Mouse (Mus musculus): ENCODE data around the gene 9930111J21Rik1.
"Not testable (repeated sequence)": the region's sequence is repeated elsewhere in the genome, so short reads cannot be mapped to it uniquely, and the experiment has no call there.

Gene 9930111J21Rik1

DNA sequence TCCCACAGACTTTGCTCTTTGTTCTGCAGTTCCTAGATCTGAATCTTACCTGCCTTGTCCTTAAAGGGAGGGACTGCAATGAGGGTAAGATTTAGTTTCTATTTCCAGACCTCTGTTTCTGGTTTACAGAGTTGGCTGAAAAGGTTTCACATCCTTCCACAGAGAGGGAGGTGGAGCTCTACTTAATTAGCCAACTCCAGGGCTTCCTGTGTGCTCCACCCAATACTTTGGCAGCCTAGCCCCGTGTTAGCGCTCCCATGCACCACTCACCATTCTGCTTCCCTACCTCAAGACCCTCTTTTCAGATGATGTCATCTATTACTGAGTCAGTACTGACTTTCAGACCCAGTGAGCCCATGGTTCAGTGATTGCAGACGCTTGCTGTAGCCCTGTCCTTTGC lies at the start of gene 9930111J21Rik1:
Gene 9930111J21Rik1 (minus strand): TSS at position 148 of the 400 bp plus-strand sequence.
- DNase-seq = not testable (repeated sequence)

DNA sequence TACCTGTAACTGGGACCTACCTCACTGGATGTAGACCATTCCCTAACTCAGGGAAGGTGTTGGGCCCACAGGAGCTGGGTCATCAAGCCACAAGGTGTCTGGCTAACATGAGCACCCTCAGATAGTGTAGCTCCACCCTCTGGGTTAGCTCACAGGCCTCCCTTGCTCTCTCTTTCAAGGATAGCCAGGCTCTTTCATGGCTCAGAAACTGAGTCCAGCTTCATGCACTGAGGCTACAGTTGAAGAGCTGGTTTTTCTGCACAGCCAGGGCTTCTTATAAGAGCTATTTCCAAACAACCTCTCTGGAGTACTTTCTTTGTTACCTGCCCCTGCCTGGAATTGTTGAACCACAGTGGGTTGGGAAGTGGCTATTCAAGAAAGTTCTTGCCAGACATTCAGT lies 32.9 kb upstream of the 9930111J21Rik1 start:
- not testable (repeated sequence) for DNase-seq

DNA sequence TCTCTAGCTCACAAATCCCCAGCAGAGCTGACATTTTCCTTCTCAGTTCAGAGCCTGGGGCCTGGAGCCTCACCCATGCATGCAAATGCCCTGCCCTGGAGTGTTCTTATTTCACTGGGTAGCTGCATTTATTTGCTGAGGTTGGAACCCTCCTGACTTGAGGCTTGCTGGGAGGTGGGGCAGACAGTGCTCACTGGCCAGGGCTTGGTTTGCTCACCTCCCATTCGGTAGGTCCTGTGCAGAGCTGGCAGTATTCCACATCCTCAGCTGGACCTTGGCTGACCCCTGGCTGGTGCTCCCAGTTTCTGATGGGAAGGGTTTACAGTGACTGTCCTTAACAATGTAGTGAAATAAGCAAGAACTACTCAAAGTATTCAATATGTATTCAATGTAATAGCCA lies 27.6 kb upstream of the 9930111J21Rik1 start:
- DNase-seq = not testable (repeated sequence)

DNA sequence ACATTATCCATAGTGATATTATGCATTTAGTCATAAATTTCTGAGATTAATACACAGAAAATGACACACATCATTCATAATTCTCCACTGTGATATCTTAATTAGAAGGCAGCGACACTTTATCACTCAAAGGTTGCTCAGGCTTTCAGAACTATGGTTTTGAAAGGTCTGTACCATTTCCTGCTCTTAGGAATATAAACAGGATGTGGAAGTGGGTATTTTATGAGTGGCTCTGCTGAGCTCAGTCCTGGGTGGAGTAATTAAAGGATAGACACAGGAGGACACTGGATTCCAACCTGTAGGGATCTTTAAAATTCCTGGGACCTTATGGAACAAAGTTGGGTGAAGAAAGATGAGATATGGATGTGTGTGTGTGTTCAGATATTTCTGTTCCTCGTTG lies 27.1 kb upstream of the 9930111J21Rik1 start:
- DNase-seq = not testable (repeated sequence)

DNA sequence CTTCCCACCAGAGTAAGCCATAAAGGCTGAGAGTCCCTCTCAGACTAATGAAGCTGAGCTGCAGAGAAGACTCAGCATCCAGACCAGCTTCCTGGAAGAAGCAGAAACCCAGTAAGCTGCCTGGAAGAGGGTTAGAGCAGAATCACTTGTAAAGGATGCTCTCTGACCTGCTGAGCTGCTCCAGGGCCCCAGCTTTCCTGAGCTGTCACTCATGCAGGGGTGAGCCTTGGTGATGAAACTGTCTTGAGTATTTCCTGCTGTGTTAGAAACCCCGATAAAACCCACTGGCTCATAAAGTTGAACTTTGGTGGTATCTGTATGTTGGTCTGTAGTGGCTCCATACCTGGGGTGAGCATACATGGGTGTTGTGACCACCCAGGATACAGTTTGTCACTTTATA lies 21.2 kb upstream of the 9930111J21Rik1 start:
- not testable (repeated sequence) for DNase-seq

DNA sequence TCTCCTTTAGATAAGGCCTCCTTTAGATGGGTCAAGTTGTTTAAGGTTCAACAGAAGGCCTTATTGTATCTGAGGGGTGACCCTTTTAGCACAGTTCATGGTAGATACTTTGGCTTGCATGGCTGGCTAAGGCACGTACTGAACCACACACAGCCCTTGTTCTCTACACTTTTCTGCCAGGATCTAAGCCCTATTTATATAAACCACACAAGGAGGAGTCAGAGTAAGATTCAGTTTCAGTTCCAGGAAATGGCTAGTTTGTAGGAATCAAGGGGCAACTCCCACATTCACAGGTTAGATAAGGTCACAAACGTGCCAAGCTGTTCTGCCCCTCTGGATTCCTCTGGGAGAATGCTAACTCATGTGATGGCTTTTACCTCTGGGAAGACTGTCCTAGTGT lies 14.8 kb upstream of the 9930111J21Rik1 start, which contains the start of gene Tgtp1:
Gene Tgtp1 (minus strand): TSS at position 155 of the 400 bp plus-strand sequence.
- DNase-seq = not testable (repeated sequence)

DNA sequence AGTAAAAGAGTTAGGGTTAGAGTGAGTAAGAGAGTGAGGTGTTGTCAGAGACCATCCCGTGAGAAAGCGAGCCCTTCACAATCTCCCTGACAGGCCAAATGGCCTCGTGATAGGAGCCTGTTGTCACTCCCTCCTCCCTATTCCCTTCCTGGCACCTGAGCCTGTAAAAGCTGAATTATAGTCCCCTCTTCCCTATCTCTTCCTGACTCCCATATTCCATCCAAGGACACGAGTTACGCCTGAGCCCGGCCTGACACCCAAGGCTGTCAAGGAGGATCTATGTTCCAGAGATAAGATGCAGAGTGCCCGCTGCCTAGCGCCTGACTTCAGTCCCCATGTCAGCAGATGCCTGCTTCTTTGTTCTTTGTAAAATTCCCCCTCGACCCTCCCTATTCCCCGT lies 14.1 kb upstream of the 9930111J21Rik1 start:
- not testable (repeated sequence) for DNase-seq

DNA sequence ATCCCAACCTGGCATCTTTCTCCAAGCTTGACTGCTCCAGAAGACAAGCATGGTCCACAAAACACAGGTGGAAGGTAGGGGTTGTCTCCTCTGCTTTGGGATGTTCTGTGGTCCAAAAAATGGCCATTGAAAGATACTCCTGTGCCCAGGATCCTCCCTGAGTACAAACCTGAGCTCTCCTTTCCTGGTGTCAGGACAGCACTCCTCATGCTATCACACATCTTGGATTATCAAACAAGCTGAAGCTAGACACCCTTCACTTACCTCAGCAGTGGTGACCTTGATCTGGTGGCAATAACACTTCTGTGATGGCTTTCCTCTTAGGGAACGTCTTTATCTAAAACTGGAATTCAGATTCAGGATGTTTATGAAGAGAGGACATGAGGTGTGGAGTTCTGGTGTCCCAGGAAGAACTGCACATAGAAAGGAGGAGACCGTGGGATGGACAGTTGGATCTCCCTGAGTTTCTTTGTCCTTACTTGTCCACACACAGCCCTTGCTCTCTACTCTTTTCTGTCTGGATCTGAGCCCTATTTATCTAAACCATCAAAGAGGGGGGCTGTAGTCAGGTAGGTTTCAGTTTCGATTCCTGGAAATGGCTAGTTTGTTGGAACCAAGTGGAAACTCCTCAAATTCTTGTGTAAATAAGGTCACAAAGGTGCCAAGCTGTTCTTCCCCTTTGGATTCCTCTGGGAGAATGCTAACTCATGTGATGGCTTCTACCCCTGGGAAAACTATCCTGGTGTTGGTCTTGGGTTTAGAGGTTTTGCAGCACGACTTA lies 12.7 kb upstream of the 9930111J21Rik1 start, which contains the start of gene Gm12185:
Gene Gm12185 (minus strand): TSS at position 487 of the 781 bp plus-strand sequence.
- DNase-seq = not testable (repeated sequence)

DNA sequence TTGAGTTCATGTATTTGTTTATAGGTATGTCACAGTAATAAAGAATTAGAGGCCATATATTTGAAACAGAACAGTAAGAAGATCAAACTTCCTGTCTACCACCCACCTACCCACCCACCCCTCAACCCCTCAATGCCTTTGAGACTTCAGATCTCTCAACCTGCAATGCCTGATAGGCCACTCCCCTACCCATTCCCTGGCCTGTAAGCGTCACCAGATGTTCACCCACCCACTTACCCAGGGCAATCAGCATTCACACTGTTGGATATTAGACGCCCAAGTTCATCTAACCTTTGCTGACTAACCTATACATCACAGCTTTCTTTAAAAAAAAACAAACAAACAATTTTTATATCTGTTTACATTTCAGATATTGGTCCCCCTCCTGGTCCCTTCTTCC lies 10.8 kb upstream of the 9930111J21Rik1 start:
- not testable (repeated sequence) for DNase-seq

DNA sequence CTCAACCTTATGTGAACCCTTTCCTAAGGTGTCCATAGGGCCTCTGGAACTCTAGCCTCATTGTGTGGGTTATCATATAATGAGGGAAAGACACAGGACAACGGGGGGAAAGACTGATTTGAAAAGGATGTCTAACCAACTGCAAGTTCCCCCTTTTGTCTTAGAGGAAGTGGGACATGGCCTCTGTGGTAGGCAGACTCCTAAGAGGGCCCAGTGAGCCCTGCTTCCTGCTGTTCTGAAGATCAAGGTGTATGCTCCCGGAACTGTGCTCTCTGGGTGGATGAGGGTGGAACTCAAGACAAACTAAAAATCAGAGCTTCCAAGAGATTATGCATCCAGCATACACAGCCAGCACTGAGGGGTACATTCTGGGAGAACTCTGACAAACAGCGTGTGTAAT lies 9.0 kb upstream of the 9930111J21Rik1 start:
- not testable (repeated sequence) for DNase-seq

DNA sequence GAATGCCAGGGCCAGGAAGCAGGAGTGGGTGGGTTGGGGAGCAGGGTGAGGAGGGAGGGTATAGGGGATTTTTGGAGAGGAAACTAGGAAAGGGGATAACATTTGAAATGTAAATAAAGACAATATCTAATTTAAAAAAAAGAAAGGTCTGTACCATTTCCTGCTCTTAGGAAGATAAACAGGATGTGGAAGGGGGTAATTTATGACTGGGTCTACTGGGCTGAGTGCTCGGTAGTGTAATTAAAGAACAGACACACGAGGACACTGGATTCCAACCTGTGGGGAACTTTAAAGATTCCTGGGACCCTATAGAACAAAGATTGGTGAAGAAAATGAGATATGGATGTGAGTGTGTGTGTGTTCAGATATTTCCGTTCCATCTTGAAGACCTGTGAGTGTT lies 3.6 kb upstream of the 9930111J21Rik1 start:
- not testable (repeated sequence) for DNase-seq

DNA sequence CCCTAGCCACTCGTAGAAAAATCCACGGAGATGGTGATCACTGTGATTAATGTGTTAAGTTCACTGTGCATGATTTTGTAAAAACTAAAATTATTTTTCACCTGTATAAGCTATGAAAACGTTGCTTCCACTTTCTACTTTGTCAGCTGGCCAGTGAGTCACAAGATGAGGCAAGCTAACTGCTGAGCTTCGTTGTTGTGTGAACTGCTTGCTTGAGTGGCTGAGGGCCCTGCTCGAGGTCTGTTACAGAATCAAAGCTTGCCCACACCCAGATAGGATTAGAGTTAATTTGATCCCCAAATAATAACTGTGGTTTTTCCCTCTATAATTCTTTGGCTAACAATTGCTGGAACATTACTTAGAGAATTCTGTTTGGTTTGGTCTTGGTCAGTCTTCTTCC lies 854 bp upstream of the 9930111J21Rik1 start:
- not testable (repeated sequence) for DNase-seq

DNA sequence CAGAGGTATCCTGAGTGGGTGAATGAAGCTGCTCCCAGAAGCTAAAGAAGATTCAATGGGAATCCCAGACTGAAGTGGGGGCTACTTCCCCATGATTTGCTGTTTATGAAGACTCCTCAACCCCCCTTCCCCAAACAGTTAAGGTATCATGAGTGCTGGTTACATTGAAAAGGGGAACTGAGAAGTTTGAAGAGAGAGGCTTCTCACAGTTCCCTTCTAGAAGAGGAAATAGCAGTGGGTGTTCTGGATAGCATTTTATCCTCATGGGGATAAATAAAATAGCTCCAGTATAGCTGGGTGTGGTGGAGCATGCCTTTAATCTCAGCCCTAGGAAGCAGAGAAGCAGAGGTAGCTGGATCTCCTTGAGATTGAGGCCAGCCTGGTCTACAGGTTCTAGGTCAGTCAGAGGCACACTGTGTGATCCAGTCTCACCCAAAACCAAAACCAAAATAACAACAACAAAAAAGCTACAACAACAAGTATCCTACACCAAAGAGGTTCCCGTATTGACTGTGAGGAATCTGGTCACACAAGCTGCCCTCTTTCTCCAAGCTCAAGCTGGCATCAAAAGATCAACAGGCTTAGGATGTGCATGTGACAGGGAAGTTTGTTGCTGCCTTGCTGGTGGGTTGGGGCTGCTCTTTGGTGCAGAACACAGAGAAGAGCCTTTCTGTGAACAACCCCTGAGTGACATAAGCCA lies 808 bp downstream of the 9930111J21Rik1 start, which contains the start of gene Olfr56:
Gene Olfr56 (plus strand): TSS at position 650 of the 700 bp plus-strand sequence.
- DNase-seq = not testable (repeated sequence)

DNA sequence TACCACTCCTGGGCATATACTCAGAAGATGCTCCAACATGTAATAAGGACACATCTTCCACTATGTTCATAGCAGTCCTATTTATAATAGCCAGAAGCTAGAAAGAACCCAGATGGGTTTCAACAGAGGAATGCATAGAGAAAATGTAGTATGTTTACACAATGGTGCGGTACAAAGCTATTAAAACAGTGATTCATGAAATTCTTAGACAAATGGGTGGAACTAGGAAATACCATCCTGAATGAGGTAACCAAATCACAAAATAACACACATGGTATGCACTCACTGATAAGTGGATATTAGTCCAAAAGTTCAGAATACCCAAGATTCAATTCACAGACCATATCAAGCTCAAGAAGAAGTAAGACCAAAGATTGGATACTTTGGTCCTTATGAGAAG lies 4.5 kb downstream of the 9930111J21Rik1 start:
- DNase-seq = not testable (repeated sequence)

DNA sequence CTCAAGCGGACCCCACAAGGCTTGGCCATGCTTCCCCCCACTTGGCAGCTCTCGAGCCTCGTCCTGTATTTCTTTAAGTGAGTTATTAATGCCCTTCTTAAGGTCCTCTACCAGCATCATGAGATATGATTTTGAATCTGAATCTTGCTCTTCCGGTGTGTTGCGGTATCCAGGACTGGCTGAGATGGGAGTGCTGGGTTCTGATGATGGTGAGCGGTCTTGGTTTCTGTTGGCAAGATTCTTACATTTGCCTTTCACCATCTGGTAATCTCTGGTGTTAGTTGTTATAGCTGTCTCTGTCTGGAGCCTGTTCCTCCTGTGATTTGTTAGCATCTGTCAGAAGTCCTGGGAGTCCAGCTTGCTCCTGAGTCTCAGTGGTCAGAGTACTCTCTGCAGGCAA lies 33.1 kb downstream of the 9930111J21Rik1 start, which contains the start of gene Psme2b:
Gene Psme2b (minus strand): TSS at position 101 of the 400 bp plus-strand sequence.
- DNase-seq = not testable (repeated sequence)

DNA sequence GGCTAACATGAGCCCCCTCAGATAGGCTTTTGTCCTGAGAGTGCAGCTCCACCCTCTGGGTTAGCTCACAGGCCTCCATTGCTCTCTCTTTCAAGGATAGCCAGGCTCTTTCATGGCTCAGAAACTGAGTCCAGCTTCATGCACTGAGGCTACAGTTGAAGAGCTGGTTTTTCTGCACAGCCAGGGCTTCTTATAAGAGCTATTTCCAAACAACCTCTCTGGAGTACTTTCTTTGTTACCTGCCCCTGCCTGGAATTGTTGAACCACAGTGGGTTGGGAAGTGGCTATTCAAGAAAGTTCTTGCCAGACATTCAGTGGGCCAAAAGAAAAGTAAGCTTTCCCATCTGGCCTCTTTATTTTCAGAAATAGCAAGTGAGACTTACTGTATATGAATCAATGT lies 39.9 kb downstream of the 9930111J21Rik1 start:
- not testable (repeated sequence) for DNase-seq

DNA sequence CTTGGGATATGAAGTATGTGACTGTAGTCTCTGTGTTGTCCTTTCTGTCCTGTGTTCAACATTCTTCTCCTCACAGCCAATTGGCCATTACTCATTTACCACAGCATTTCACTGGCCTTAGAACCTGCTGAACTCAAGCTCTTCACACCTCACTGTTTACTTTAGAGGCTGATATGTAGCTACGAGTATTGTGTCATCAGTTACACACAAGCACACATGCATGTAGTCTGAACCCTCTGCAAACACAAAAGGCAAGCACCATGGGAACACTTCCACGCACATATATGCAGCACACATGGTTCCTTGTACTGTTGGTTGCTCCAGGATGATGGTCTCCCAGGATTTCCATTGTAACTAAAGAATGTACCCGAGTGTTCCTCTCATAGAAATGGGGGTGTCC lies 43.9 kb downstream of the 9930111J21Rik1 start:
- DNase-seq = not testable (repeated sequence)

DNA sequence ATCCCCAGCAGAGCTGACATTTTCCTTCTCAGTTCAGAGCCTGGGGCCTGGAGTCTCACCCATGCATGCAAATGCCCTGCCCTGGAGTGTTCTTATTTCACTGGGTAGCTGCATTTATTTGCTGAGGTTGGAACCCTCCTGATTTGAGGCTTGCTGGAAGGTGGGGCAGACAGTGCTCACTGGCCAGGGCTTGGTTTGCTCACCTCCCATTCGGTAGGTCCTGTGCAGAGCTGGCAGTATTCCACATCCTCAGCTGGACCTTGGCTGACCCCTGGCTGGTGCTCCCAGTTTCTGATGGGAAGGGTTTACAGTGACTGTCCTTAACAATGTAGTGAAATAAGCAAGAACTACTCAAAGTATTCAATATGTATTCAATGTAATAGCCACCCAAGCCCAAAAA lies 45.3 kb downstream of the 9930111J21Rik1 start:
- not testable (repeated sequence) for DNase-seq

DNA sequence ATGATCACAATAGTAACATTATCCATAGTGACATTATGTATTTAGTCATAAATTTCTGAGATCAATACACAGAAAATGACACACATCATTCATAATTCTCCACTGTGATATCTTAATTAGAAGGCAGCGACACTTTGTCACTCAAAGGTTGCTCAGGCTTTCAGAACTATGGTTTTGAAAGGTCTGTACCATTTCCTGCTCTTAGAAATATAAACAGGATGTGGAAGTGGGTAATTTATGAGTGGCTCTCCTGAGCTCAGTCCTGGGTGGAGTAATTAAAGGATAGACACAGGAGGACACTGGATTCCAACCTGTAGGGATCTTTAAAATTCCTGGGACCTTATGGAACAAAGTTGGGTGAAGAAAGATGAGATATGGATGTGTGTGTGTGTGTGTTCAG lies 45.8 kb downstream of the 9930111J21Rik1 start:
- DNase-seq = not testable (repeated sequence)

DNA sequence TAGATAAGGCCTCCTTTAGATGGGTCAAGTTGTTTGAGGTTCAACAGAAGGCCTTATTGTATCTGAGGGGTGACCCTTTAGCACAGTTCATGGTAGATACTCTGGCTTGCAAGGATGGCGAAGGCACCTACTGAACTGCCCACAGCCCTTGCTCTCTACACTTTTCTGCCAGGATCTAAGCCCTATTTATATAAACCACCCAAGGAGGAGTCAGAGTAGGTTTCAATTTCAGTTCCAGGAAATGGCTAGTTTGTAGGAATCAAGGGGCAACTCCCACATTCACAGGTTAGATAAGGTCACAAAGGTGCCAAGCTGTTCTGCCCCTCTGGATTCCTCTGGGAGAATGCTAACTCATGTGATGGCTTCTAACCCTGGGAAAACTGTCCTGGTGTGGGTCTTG lies 51.1 kb downstream of the 9930111J21Rik1 start:
- not testable (repeated sequence) for DNase-seq

DNA sequence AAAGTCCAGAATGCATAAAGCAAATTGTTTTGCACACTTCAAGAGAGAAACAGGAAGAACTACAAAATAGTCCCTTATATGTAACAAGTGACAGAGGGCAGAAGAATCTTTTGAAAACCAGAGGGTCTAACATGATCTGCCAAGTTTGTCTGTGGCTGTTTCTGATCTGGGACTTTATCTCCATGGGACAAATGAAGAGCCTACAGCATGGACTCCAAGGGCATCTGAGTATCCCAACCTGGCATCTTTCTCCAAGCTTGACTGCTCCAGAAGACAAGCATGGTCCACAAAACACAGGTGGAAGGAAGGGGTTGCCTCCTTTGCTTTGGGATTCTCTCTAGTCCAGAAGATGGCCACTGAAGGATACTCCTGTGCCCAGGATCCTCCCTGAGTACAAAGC lies 52.8 kb downstream of the 9930111J21Rik1 start:
- not testable (repeated sequence) for DNase-seq

DNA sequence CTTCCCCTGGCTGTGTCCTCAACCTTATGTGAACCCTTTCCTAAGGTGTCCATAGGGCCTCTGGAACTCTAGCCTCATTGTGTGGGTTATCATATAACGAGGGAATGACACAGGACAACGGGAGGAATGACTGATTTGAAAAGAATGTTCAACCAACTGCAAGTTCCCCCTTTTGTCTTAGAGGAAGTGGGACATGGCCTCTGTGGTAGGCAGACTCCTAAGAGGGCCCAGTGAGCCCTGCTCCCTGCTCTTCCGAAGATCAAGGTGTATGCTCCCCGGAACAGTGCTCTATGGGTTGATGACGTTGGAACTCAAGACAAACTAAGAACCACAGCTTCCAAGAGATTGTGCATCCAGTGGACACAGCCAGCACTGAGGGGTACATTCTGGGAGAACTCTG lies 55.4 kb downstream of the 9930111J21Rik1 start:
- DNase-seq = not testable (repeated sequence)

DNA sequence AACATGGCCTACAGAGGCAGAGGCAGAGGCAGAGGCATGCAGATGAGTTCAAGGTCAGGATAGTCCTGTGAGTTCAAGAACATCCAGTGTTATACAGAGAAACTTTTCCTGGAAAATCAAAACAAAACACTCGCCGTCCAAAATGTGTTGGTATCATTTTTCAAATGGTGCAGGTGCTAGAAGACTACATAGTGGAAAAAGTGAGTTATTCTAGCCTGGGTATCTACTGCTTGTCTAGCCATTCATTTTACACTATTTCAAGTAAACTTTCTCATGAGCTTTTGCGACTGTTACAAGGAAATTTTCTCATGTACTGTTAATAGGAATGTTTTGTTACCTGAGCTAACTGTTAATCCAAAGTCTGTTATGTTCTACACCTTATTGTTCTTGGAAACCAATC lies 60.8 kb downstream of the 9930111J21Rik1 start:
- no peak for DNase-seq

Data from embryo, embryonic 11 days (tissue).